Mouse (Mus musculus): Measurements from ENCODE around the gene Gipr. TPM values are rescaled to one million over a fixed set of nuclear protein-coding genes. Genes with fewer than 3 reads are reported as not detected.

The Gipr gene
- polyA plus RNA-seq, 1 experiment from 2014 or later, result 5.1 TPM

DNA sequence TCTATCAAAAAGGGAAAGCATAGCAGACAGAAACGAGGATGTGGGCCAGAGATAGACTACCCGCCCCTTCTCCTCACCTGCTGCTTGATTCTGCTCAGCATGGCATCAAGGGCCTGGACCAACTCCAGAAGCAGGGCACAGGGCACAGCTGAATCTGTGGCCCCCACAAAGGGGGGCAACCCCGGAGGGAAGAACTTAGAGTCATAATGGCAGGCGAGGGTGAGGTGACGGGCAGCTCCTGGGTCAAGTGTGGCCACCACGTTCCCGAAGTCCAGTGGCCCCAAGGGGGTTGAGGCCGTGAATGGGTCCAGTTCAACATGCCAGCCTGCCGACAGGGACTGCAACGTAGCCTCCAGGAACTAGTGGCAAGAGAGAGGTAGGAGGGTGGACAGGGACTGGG is 19.1 kb downstream of the Gipr start:
- Histone ChIP-seq H3K27ac (no peak overlapping the region), H3K4me1 (peaks cover 22% of the 10 kb centered on the region), H3K27me3 (no peaks in the 10 kb centered on the region), H3K9ac (no peak overlapping the region), H3K9me3 (no peaks in the 10 kb centered on the region), H3K4me3 (no peak overlapping the region), H3K36me3 (peaks cover 3% of the 10 kb centered on the region; the same call in 1 of the 2 replicates), H3K4me2 (no peak overlapping the region)
- WGBS, result 82% methylated on average over 10 of the region's 10 CpGs
- ATAC-seq (ENCODE audit: borderline replicate concordance, extremely low read depth, low FRiP score, low TSS enrichment), result no peak

DNA sequence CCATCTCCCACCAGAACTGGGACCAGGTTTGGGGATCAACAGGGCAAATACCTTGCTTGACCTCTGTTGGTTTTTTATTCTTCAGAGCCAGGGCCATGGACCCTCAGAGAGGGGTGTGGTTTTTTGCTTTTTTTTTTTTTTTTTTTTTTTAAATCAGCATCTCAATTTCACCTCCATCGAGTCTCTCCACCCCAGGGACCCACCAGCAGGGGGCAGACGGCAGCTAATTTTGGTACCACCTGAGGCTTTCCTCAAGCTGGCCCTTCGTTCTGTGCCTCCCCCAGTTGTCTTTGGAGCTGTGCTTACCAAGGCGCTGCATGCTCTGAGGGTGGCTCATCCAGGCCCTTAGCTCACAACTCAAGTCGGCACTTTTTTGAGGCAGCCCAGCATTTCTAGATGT is 28.5 kb downstream of the Gipr start:
- ATAC-seq (ENCODE audit: borderline replicate concordance, extremely low read depth, low FRiP score, low TSS enrichment), result no peak
- H3K27ac ChIP-seq, result no peak overlapping the region
- no peaks in the 10 kb centered on the region for H3K27me3 ChIP-seq
- WGBS, result 36% methylated on average over 5 of the region's 5 CpGs
- H3K9ac ChIP-seq, result no peak overlapping the region
- no peaks in the 10 kb centered on the region for H3K9me3 ChIP-seq
- H3K4me1 ChIP-seq, result no peaks in the 10 kb centered on the region
- peaks cover 55% of the 10 kb centered on the region for H3K36me3 ChIP-seq
- no peak overlapping the region for H3K4me3 ChIP-seq
- H3K4me2 ChIP-seq, result no peak overlapping the region

DNA sequence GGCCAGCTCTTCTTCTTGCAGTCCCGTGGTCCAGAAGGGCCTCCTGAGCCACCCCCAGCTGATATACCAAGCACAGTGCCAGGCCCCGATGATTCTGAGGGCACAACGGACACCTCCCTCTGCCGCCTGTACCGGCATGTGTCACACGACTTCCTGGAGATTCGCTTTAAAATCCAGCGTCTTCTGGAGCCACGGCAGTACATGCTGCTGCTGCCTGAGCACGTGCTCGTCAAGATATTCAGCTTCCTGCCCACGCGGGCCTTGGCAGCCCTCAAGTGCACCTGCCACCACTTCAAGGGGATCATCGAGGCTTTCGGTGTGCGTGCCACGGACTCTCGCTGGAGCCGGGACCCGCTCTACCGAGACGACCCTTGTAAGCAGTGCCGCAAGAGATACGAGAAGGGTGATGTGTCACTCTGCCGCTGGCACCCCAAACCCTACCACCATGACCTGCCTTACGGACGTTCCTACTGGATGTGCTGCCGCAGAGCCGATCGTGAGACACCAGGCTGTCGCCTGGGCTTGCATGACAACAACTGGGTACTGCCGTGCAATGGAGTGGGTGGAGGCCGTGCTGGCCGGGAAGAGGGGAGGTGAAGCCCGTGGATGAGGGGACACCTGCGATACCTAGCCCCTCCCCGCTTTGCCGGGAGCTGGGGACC is 29.1 kb downstream of the Gipr start:
- 87% methylated on average over 38 of the region's 38 CpGs for WGBS
- H3K9me3 ChIP-seq, result no peaks in the 10 kb centered on the region
- no peak overlapping the region for H3K27ac ChIP-seq
- H3K9ac ChIP-seq, result no peak overlapping the region
- H3K36me3 ChIP-seq, result peaks cover 55% of the 10 kb centered on the region
- H3K4me3 ChIP-seq, result no peak overlapping the region
- no peak for ATAC-seq (ENCODE audit: borderline replicate concordance, extremely low read depth, low FRiP score, low TSS enrichment)
- H3K27me3 ChIP-seq, result no peaks in the 10 kb centered on the region
- H3K4me2 ChIP-seq, result no peak overlapping the region
- peaks cover 4% of the 10 kb centered on the region; the same call in 1 of the 2 replicates for H3K4me1 ChIP-seq

DNA sequence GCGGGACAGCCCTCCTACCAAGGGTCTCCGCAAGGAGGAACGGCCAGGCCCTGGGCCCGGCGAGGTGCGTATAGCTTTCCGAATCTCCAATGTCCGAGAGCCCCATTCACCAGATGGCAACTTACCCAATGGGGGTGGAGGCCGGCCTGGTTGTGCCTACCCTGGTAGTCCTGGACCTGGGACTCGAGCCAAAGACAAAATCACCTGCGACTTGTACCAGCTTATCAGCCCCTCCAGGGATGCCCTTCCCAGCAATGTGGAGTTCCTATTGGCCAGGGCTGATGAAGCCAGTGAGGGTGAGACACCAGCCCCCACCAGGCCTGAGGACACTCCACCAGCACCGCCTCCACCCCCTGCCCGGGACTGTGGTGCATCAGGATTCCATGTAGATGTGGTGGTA is 29.8 kb downstream of the Gipr start:
- WGBS, result 92% methylated on average over 13 of the region's 13 CpGs
- no peak overlapping the region for H3K27ac ChIP-seq
- H3K4me3 ChIP-seq, result no peak overlapping the region
- peaks cover 51% of the 10 kb centered on the region for H3K36me3 ChIP-seq
- H3K4me1 ChIP-seq, result peaks cover 5% of the 10 kb centered on the region; the same call in 1 of the 2 replicates
- H3K9me3 ChIP-seq, result no peaks in the 10 kb centered on the region
- no peaks in the 10 kb centered on the region for H3K27me3 ChIP-seq
- no peak overlapping the region for H3K4me2 ChIP-seq
- ATAC-seq (ENCODE audit: borderline replicate concordance, extremely low read depth, low FRiP score, low TSS enrichment), result no peak
- H3K9ac ChIP-seq, result no peak overlapping the region

DNA sequence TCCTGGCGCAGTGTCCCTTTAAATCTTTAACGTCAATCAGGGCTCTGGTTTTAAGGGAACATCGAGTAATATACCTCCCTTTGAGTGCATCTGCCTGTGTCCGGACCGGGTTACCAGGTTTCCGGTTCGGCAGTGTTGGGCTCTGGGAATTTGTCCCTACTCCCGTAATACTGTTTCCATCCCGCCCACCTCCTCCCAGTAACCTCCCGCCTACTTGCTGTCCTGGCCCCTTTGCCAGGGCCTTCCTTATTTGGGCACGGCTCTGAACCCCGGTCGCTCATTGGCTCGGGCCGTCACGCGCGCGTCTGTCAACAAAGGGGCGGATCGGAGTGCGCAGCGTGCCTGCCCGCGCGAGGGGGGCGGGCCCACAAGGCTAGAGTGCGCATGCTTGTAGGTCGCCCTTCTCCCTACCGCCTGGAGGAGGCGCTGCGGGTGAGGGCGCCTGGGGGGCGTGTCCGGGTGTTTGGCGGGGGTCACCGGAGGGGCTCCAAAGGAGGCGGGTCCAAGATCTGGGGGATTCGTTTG is 34.5 kb downstream of the Gipr start:
- Histone ChIP-seq H3K9me3 (no peaks in the 10 kb centered on the region), H3K36me3 (peaks cover 25% of the 10 kb centered on the region), H3K4me3 (peak overlapping the region; percentile 44), H3K27ac (peak overlapping the region; percentile 64), H3K27me3 (no peaks in the 10 kb centered on the region), H3K4me1 (peaks cover 18% of the 10 kb centered on the region), H3K4me2 (peak overlapping the region; percentile 69), H3K9ac (peak overlapping the region; percentile 39)
- peak; percentile 99 for ATAC-seq (ENCODE audit: borderline replicate concordance, extremely low read depth, low FRiP score, low TSS enrichment)
- under 1% methylated on average over 39 of the region's 39 CpGs for WGBS

DNA sequence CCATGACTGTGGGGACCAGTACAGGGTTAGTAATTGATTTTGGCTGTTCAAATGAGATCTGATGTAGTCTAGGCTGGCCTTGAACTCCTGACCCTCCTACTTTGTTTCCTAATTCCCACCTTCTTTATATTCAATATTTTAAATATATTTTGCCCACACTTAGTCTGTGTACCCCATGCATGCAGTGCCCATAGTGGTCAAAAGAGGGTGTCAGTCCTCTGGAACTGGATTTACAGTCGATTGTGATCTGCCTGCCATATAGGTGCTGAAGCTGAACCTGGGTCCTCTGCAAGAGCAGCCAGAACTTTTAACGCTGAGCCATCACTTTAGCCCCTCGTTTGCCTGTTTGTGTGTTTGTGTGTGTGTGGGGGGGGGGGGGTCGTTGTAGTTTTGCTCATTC is 35.3 kb downstream of the Gipr start:
- peak overlapping the region; percentile 4; the same call in 1 of the 2 replicates for H3K9ac ChIP-seq
- peak overlapping the region; percentile 69 for H3K4me2 ChIP-seq
- ATAC-seq (ENCODE audit: borderline replicate concordance, extremely low read depth, low FRiP score, low TSS enrichment), result no peak
- no peaks in the 10 kb centered on the region for H3K27me3 ChIP-seq
- H3K4me1 ChIP-seq, result peaks cover 18% of the 10 kb centered on the region
- no peaks in the 10 kb centered on the region for H3K9me3 ChIP-seq
- 20% methylated on average over 4 of the region's 4 CpGs for WGBS
- H3K27ac ChIP-seq, result peak overlapping the region; percentile 64
- H3K4me3 ChIP-seq, result peak overlapping the region; percentile 44
- H3K36me3 ChIP-seq, result peaks cover 19% of the 10 kb centered on the region; the same call in 1 of the 2 replicates

DNA sequence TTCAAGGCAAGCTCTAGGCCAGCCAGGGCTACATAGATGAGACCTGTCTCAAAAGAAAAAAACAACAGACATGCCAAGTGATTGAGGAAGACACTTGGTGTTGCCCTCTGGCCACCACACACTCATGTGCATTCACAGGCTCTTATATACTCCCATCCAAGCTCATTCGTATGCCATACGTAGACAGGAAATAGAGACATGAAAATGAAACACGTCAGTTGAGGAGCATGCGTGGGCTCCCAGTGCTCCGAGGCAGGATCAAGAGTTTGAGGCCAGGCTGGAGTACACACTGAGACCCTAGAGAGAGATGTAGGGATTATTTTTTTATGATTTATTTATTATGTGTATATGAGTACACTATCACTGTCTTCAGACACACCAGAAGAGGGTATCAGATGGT is 36.5 kb downstream of the Gipr start:
- H3K4me1 ChIP-seq, result peaks cover 18% of the 10 kb centered on the region
- H3K9ac ChIP-seq, result no peak overlapping the region
- 0 out of 2 replicates have a peak, but pooled peaks cover 14% of the 10 kb centered on the region for H3K36me3 ChIP-seq
- H3K9me3 ChIP-seq, result no peaks in the 10 kb centered on the region
- no peaks in the 10 kb centered on the region for H3K27me3 ChIP-seq
- no peak for ATAC-seq (ENCODE audit: borderline replicate concordance, extremely low read depth, low FRiP score, low TSS enrichment)
- H3K4me3 ChIP-seq, result no peak overlapping the region
- WGBS, result 90% methylated on average over 5 of the region's 5 CpGs
- no peak overlapping the region for H3K27ac ChIP-seq
- H3K4me2 ChIP-seq, result no peak overlapping the region

DNA sequence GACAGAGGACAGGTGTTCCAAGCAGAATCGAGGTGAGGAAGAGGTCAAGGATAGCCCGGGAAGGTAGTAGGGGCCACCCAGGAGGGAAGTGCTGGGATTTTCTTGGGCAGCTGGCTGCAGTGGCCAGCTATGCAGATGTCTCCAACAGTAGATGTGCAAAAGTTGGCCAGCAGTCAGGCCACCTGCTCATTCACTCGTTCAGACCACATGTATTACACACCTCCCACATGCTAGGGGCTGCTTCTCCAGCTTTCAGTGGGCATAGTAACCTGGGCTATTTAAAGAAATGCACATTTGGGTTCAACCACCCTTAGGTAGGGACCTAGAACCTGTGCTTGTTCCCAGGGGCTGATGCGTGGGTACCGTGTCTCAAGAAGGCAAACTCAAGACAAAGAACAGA is 38.2 kb downstream of the Gipr start:
- H3K27me3 ChIP-seq, result no peaks in the 10 kb centered on the region
- WGBS, result 77% methylated on average over 5 of the region's 5 CpGs
- 0 out of 2 replicates have a peak, but pooled peaks cover 14% of the 10 kb centered on the region for H3K36me3 ChIP-seq
- no peak overlapping the region for H3K9ac ChIP-seq
- H3K4me2 ChIP-seq, result no peak overlapping the region
- H3K9me3 ChIP-seq, result no peaks in the 10 kb centered on the region
- H3K4me1 ChIP-seq, result peaks cover 18% of the 10 kb centered on the region
- ATAC-seq (ENCODE audit: borderline replicate concordance, extremely low read depth, low FRiP score, low TSS enrichment), result no peak
- H3K27ac ChIP-seq, result no peak overlapping the region
- H3K4me3 ChIP-seq, result no peak overlapping the region

DNA sequence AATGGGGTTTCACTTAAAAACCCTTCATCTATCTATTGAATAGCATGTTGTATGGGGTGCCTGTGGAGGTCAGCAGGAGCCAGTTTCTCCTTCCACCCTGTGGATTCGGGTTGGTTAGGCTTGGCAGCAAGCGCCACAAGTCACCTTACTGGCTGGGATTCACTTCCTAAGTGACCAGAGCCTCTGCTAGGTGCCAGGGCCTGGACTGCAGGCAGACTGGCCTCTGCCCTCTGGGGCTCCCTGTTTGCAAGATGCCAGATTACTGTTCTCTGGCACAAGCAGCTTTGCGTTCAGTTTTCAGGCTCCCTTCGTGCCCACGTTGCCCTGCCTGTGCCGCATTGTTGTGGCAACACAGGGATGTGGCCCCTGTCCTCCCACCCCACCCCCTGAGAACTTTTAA is 41.2 kb downstream of the Gipr start:
- Histone ChIP-seq H3K4me2 (no peak overlapping the region), H3K27ac (no peak overlapping the region), H3K9ac (no peak overlapping the region), H3K27me3 (no peaks in the 10 kb centered on the region), H3K4me3 (no peak overlapping the region), H3K36me3 (0 out of 2 replicates have a peak, but pooled peaks cover 9% of the 10 kb centered on the region), H3K9me3 (no peaks in the 10 kb centered on the region), H3K4me1 (peaks cover 17% of the 10 kb centered on the region)
- ATAC-seq (ENCODE audit: borderline replicate concordance, extremely low read depth, low FRiP score, low TSS enrichment), result no peak
- 79% methylated on average over 6 of the region's 6 CpGs for WGBS

DNA sequence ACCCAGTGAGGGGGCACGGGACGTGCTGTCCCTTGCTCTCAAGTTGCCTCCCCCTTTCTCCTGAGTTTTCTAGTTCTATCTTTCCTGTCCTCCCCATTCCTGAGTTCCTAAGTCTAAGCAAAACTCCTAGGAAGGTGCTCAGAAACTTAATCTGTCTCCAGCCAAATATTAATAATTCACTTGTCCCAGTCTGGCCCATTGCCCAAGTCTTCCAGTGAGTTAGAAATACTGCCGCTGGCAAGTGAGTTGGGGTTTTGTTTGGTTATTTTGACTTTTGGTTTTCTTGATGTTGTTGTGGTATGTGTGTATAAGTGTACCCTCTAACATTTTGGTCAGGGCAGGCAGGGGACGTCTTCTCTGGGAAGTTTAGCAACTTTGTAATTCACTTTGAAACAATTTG is 44.2 kb downstream of the Gipr start:
- Histone ChIP-seq H3K27me3 (no peaks in the 10 kb centered on the region; the same call in 1 of the 2 replicates), H3K9ac (no peak overlapping the region), H3K4me3 (no peak overlapping the region), H3K9me3 (no peaks in the 10 kb centered on the region; the same call in 1 of the 2 replicates), H3K4me1 (peaks cover 23% of the 10 kb centered on the region), H3K27ac (no peak overlapping the region), H3K36me3 (0 out of 2 replicates have a peak, but pooled peaks cover 3% of the 10 kb centered on the region), H3K4me2 (no peak overlapping the region)
- WGBS, result 82% methylated on average over 4 of the region's 4 CpGs
- no peak for ATAC-seq (ENCODE audit: borderline replicate concordance, extremely low read depth, low FRiP score, low TSS enrichment)

DNA sequence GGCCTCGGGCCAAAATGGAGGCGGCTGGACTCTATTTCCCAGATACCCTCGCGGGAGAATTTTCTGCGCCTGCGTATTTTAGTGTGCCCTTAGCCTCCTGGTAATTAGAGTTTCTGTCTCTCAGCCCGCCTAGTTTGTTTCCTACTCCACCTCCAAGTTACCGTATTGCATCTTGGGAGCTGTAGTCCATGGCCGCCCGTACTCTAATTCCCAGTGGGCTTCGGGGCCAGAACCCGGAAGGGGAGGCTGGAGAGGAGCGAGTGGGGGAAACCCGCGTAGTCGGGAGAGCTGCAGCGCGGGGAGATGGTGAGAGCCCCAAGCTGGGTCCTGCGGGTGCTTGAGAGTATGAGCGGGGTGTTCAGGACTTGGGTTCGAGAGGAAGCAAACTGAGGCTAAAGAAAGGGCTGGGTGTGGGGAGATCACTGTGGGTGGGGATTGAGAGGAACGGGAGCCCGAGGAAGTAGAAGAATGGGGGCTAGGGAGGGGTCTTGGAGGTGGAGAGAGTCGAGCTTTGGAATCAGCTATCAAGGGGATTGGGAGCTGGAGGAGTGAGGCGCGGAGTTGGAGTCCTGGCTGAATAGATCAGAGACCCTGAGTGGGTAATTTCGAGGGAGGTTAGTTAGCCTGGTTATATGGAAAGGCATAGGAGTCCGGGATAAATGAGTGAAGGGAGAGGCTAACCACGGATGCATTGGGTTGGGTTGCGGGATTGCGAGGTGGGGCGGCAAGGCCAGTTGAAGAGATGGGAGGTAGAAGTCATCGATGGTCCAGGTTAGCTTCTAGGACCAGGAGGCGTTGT is 46.1 kb downstream of the Gipr start, which contains the start of gene Fbxo46:
Fbxo46 (plus strand) TSS at position 229 of the 799 bp plus-strand sequence.
- ATAC-seq (ENCODE audit: borderline replicate concordance, extremely low read depth, low FRiP score, low TSS enrichment), result peak; percentile 96
- no peaks in the 10 kb centered on the region; the same call in 1 of the 2 replicates for H3K27me3 ChIP-seq
- whole genome bisulfite sequencing, result 1% methylated on average over 34 of the region's 34 CpGs
- peak within 1 kb of the TSS; percentile 72 for H3K4me3 ChIP-seq
- H3K9ac ChIP-seq, result peak within 1 kb of the TSS; percentile 73
- peak within 1 kb of the TSS; percentile 86 for H3K4me2 ChIP-seq
- no peaks in the 10 kb centered on the region for H3K36me3 ChIP-seq
- H3K9me3 ChIP-seq, result no peaks in the 10 kb centered on the region; the same call in 1 of the 2 replicates
- H3K27ac ChIP-seq, result no peak within 1 kb of the TSS
- H3K4me1 ChIP-seq, result peaks cover 23% of the 10 kb centered on the region
